ENCODE assay signal across 8 mouse cellular contexts in the genomic region with DNA sequence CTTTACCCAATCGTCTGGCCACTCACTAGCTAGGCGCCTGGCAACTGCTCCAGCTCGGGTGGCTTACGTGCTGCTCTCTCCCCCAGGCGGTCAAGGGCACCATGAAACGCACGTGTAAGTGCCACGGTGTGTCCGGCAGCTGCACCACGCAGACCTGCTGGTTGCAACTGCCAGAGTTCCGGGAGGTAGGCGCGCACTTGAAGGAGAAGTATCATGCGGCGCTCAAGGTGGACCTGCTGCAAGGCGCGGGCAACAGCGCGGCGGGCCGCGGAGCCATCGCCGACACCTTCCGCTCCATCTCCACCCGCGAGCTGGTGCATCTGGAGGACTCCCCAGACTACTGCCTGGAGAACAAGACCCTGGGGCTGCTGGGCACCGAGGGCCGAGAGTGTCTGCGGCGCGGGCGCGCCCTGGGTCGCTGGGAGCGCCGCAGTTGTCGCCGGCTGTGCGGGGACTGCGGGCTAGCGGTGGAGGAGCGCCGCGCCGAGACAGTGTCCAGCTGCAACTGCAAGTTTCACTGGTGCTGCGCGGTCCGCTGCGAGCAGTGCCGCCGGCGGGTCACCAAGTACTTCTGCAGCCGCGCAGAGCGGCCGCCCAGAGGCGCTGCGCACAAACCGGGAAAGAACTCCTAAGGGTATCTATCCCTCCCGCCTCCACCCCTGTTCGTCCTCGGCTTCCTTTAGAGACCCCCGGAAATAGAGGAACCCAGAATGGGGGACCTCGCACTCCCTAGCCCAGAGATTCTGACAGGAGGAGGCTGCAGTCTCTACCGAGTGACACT. TPM values are rescaled to one million over a fixed set of nuclear protein-coding genes. Genes with fewer than 3 reads are reported as not detected.
DNase-seq lines count a peak whose midpoint lies in the region; ATAC-seq and TF ChIP-seq lines count a peak whose summit lies in the region.

No protein-coding gene starts in this region.

- no peaks in the 10 kb centered on the region for H3K9me3 ChIP-seq in lung, embryonic 15.5 days
- no peaks in the 10 kb centered on the region for H3K9me3 ChIP-seq in heart, postnatal 0 days (replicated peaks; ENCODE audit: control insufficient read depth, low read length)

- H3K4me2 ChIP-seq in lung, embryonic 15.5 days, result peak overlapping the region; percentile 87
- H3K4me2 ChIP-seq in heart, postnatal 0 days (ENCODE audit: low read depth, low read length), result peak overlapping the region; percentile 88

- no peak overlapping the region for H3K27ac ChIP-seq in lung, embryonic 15.5 days
- no peak overlapping the region for H3K27ac ChIP-seq in heart, postnatal 0 days (ENCODE audit: low read depth)

- 0 out of 2 replicates have a peak, but pooled peaks have one; percentile 25 for ATAC-seq in lung, embryonic 15.5 days (ENCODE audit: borderline replicate concordance, extremely low read depth, low FRiP score, low TSS enrichment)
- peak; percentile 67 for ATAC-seq in heart, postnatal 0 days (ENCODE audit: insufficient read depth, low read depth)
- ATAC-seq in monocyte, adult 5-6 weeks (replicated peaks; ENCODE audit: insufficient number of reproducible peaks, low FRiP score, low TSS enrichment, poor library complexity, severe bottlenecking), result no peak

- DNase-seq in lung, postnatal 36 days, result no peak
- peak; percentile 71 for DNase-seq in embryo, embryonic 10.5 days (ENCODE audit: low spot score)
- peak; percentile 51 for DNase-seq in heart, postnatal 0 days (ENCODE audit: low spot score)
- peak; percentile 43 to 51 for DNase-seq in kidney, postnatal 36 days
- peak; percentile 29 for DNase-seq in naive thymus-derived CD4-positive, alpha-beta T cell, adult 2 months (ENCODE audit: low read depth)
- DNase-seq in ovary, postnatal 10 days (ENCODE audit: low spot score), result no peak

- no peak for TF ChIP-seq EP300 in heart, postnatal 0 days (IDR thresholded peaks at IDR 0.05; ENCODE audit: low read depth)

- 0 out of 2 replicates have a peak overlapping the region, but pooled peaks have one; percentile 10 for H3K9ac ChIP-seq in lung, embryonic 15.5 days
- 0 out of 2 replicates have a peak overlapping the region, but pooled peaks have one; percentile 4 for H3K9ac ChIP-seq in heart, postnatal 0 days (replicated peaks; ENCODE audit: low read depth, low read length)

- H3K4me3 ChIP-seq in lung, embryonic 15.5 days, result peak overlapping the region; percentile 42
- peak overlapping the region; percentile 55 for H3K4me3 ChIP-seq in heart, postnatal 0 days (ENCODE audit: low read depth, low read length)

- peaks cover 43% of the 10 kb centered on the region for H3K4me1 ChIP-seq in lung, embryonic 15.5 days
- 0 out of 2 replicates have a peak, but pooled peaks cover 7% of the 10 kb centered on the region for H3K4me1 ChIP-seq in heart, postnatal 0 days (ENCODE audit: control insufficient read depth, insufficient read depth)

- WGBS in lung, embryonic 15.5 days, result under 1% methylated on average over 66 of the region's 66 CpGs
- WGBS in heart, postnatal 0 days, result 1% methylated on average over 65 of the region's 66 CpGs

- no peaks in the 10 kb centered on the region for H3K36me3 ChIP-seq in lung, embryonic 15.5 days
- H3K36me3 ChIP-seq in heart, postnatal 0 days (replicated peaks; ENCODE audit: control insufficient read depth, insufficient read depth, low read length), result no peaks in the 10 kb centered on the region

- peaks cover 71% of the 10 kb centered on the region for H3K27me3 ChIP-seq in lung, embryonic 15.5 days
- H3K27me3 ChIP-seq in heart, postnatal 0 days (ENCODE audit: control insufficient read depth, insufficient read depth, low read length), result peaks cover 71% of the 10 kb centered on the region

- TF ChIP-seq CTCF in heart, postnatal 0 days (IDR thresholded peaks at IDR 0.05; ENCODE audit: low read depth), result no peak

RNA-seq across cellular contexts. Expression of a gene that starts 18.4 kb away (rescaled TPM):
- polyA plus RNA-seq in lung, embryonic 15.5 days (2015; fragmentation: Nextera tagmentation; extraction: Ambion mirVana), result not detected in 2 replicates
- 0.27 TPM in 1 of 2 replicates, not detected in the other for total RNA-seq in heart, postnatal 0 days (2014; rRNA removed; ENCODE audit: low replicate concordance)
- not detected in 2 replicates for polyA plus RNA-seq in heart, postnatal 0 days (2015; fragmentation: Nextera tagmentation; extraction: Ambion mirVana)
- not detected in 3 replicates for total RNA-seq in monocyte, adult 5-6 weeks (2017)

RNA-seq across cellular contexts. Expression of a gene that starts 34.0 kb away (rescaled TPM):
- polyA plus RNA-seq in lung, embryonic 15.5 days (2015; fragmentation: Nextera tagmentation; extraction: Ambion mirVana), result 0.30 and 0.54 TPM in 2 replicates
- total RNA-seq in heart, postnatal 0 days (2014; rRNA removed; ENCODE audit: low replicate concordance), result 4.2 and 5.5 TPM in 2 replicates
- 1.6 and 1.8 TPM in 2 replicates for polyA plus RNA-seq in heart, postnatal 0 days (2015; fragmentation: Nextera tagmentation; extraction: Ambion mirVana)
- total RNA-seq in monocyte, adult 5-6 weeks (2017), result 1.4 to 2.1 TPM (median 1.8 TPM) in 3 replicates

RNA-seq across cellular contexts. Expression of a gene that starts 41.0 kb away (rescaled TPM):
- not detected in 2 replicates for polyA plus RNA-seq in lung, embryonic 15.5 days (2015; fragmentation: Nextera tagmentation; extraction: Ambion mirVana)
- not detected in 2 replicates for total RNA-seq in heart, postnatal 0 days (2014; rRNA removed; ENCODE audit: low replicate concordance)
- not detected in 2 replicates for polyA plus RNA-seq in heart, postnatal 0 days (2015; fragmentation: Nextera tagmentation; extraction: Ambion mirVana)
- not detected in 3 replicates for total RNA-seq in monocyte, adult 5-6 weeks (2017)

RNA-seq across cellular contexts. Expression of a gene that starts 43.6 kb away (rescaled TPM):
- 530 and 563 TPM in 2 replicates for polyA plus RNA-seq in lung, embryonic 15.5 days (2015; fragmentation: Nextera tagmentation; extraction: Ambion mirVana)
- 1,695 and 1,852 TPM in 2 replicates for total RNA-seq in heart, postnatal 0 days (2014; rRNA removed; ENCODE audit: low replicate concordance)
- polyA plus RNA-seq in heart, postnatal 0 days (2015; fragmentation: Nextera tagmentation; extraction: Ambion mirVana), result 2,183 and 2,286 TPM in 2 replicates
- total RNA-seq in monocyte, adult 5-6 weeks (2017), result 117 to 199 TPM (median 156 TPM) in 3 replicates

RNA-seq across cellular contexts. Expression of a gene that starts 51.0 kb away (rescaled TPM):
- 26.9 and 28.7 TPM in 2 replicates for polyA plus RNA-seq in lung, embryonic 15.5 days (2015; fragmentation: Nextera tagmentation; extraction: Ambion mirVana)
- total RNA-seq in heart, postnatal 0 days (2014; rRNA removed; ENCODE audit: low replicate concordance), result 10.5 and 16.9 TPM in 2 replicates
- 14.4 and 15.9 TPM in 2 replicates for polyA plus RNA-seq in heart, postnatal 0 days (2015; fragmentation: Nextera tagmentation; extraction: Ambion mirVana)
- 13.0 to 27.7 TPM (median 26.6 TPM) in 3 replicates for total RNA-seq in monocyte, adult 5-6 weeks (2017)

Comparison
In these comparisons a context has a peak if more than half of its experiments do, and no peak if none do; other contexts are left out.
1. DNase-seq: peak in embryo, embryonic 10.5 days (single experiment), heart, postnatal 0 days (single experiment), kidney, postnatal 36 days (2 of 2) and naive thymus-derived CD4-positive, alpha-beta T cell, adult 2 months (single experiment); none in lung, postnatal 36 days (single experiment) and ovary, postnatal 10 days (single experiment).